Mouse (Mus musculus) megakaryocyte-erythroid progenitor cell, adult 5-6 weeks (primary cell): ENCODE data around the gene Agap3. TPM values are rescaled to one million over a fixed set of nuclear protein-coding genes. Genes with fewer than 3 reads are reported as not detected.

Experiments
- ATAC-seq: replicated peaks from 2 replicates; pipeline ENCODE4 v1.8.0; 2016; ENCODE audit warnings: mild to moderate bottlenecking, inconsistent platforms; ENCODE audit not compliant: severe bottlenecking, poor library complexity, low FRiP score, low TSS enrichment
- total RNA-seq, 2 experiments: library from RNA; stranded (forward) in 1 of 2; stranded (reverse) in 1 of 2; fragments of 200-1000, 215-1000 nt in 1 of 2; fragments of >200 nt in 1 of 2; fragmentation: Nextera tagmentation in 1 of 2; gene quantifications; 2 replicates each; pipeline ENCODE4 v1.2.3; 2014 to 2017

Gene Agap3
- total RNA-seq, 2 experiments from 2014 or later = 33.3 to 53.3 TPM

- ATAC-seq = peak; percentile 65
These were observed 18.6 kb downstream of the Agap3 start for GRCm38 (mm10) chr5:24470600-24470999.

GRCm38 (mm10) chr5:24472884-24473619 lies 21.1 kb downstream of the Agap3 start:
- peak; percentile 48 for ATAC-seq

GRCm38 (mm10) chr5:24474025-24474722 lies 22.2 kb downstream of the Agap3 start:
- no peak for ATAC-seq

GRCm38 (mm10) chr5:24474723-24475261 lies 22.8 kb downstream of the Agap3 start:
- ATAC-seq = no peak

GRCm38 (mm10) chr5:24475476-24476241 lies 23.7 kb downstream of the Agap3 start:
- no peak for ATAC-seq

- ATAC-seq = no peak
These were observed 25.9 kb downstream of the Agap3 start for GRCm38 (mm10) chr5:24477909-24478308.

GRCm38 (mm10) chr5:24481647-24482046 lies 29.7 kb downstream of the Agap3 start:
- ATAC-seq = no peak

GRCm38 (mm10) chr5:24482247-24483079 lies 30.5 kb downstream of the Agap3 start:
- ATAC-seq = no peak

GRCm38 (mm10) chr5:24483326-24483725 lies 31.3 kb downstream of the Agap3 start:
- peak; percentile 72 for ATAC-seq

GRCm38 (mm10) chr5:24484963-24485362 lies 33.0 kb downstream of the Agap3 start:
- no peak for ATAC-seq

GRCm38 (mm10) chr5:24486097-24486496 lies 34.1 kb downstream of the Agap3 start:
- peak; percentile 51 for ATAC-seq

- no peak for ATAC-seq
These were observed 34.8 kb downstream of the Agap3 start for GRCm38 (mm10) chr5:24486738-24487137.

GRCm38 (mm10) chr5:24490413-24490920 lies 38.5 kb downstream of the Agap3 start:
- ATAC-seq = no peak

GRCm38 (mm10) chr5:24492546-24493285 lies 40.7 kb downstream of the Agap3 start:
- no peak for ATAC-seq

GRCm38 (mm10) chr5:24495019-24495418 lies 43.0 kb downstream of the Agap3 start:
- no peak for ATAC-seq

- no peak for ATAC-seq
These were observed 44.8 kb downstream of the Agap3 start for GRCm38 (mm10) chr5:24496756-24497155.

GRCm38 (mm10) chr5:24497526-24497925 lies 45.5 kb downstream of the Agap3 start:
- ATAC-seq = no peak

GRCm38 (mm10) chr5:24499113-24499512 lies 47.1 kb downstream of the Agap3 start:
- ATAC-seq = no peak
